Mouse (Mus musculus) liver, embryonic 13.5 days (tissue): ENCODE measurements around the gene Gins2. TPM values are rescaled to one million over a fixed set of nuclear protein-coding genes. Genes with fewer than 3 reads are reported as not detected.

Experiments
- ATAC-seq: fragments of 200-750 bp; cut with Nextera tagmentation; 2 replicates; pipeline ENCODE4 v1.8.0; 2017; ENCODE audit warnings: low read depth, mild to moderate bottlenecking, moderate number of reproducible peaks, moderate library complexity
- DNase-seq: peaks from one replicate; pipeline ENCODE4 v3.0.0; 2022
- H3K27ac ChIP-seq: fragments of 300-500 bp; sonication (generic); 2 replicates; pipeline ENCODE4 v1.5.1; 2015; ENCODE audit warnings: moderate library complexity, mild to moderate bottlenecking, inconsistent platforms
- H3K27me3 ChIP-seq: fragments of 300-500 bp; sonication (generic); 2 replicates; pipeline ENCODE4 v1.6.1; 2015; ENCODE audit warnings: mild to moderate bottlenecking, inconsistent platforms
- H3K36me3 ChIP-seq: fragments of 300-500 bp; sonication (generic); 2 replicates; pipeline ENCODE4 v1.6.1; 2015; ENCODE audit warnings: mild to moderate bottlenecking, inconsistent platforms
- H3K4me1 ChIP-seq: fragments of 300-500 bp; sonication (generic); replicated peaks from 2 replicates; pipeline ENCODE4 v1.6.1; 2015; ENCODE audit warnings: inconsistent platforms
- H3K4me2 ChIP-seq: fragments of 300-500 bp; sonication (generic); 2 replicates; pipeline ENCODE4 v1.6.1; 2015; ENCODE audit warnings: inconsistent platforms, mild to moderate bottlenecking, moderate library complexity
- H3K4me3 ChIP-seq: fragments of 300-500 bp; sonication (generic); replicated peaks from 2 replicates; pipeline ENCODE4 v1.5.1; 2015; ENCODE audit warnings: mild to moderate bottlenecking, inconsistent platforms
- H3K9ac ChIP-seq: fragments of 300-500 bp; sonication (generic); 2 replicates; pipeline ENCODE4 v1.6.1; 2015; ENCODE audit warnings: mild to moderate bottlenecking, inconsistent platforms
- H3K9me3 ChIP-seq: fragments of 300-500 bp; sonication (generic); replicated peaks from 2 replicates; pipeline ENCODE4 v1.6.1; 2016; ENCODE audit warnings: inconsistent platforms
- WGBS: fragments of 180-500 bp; shearing (Covaris S2); methylation state at CpG from one replicate; pipeline ENCODE4 v1.1.7; 2015; ENCODE audit not compliant: insufficient replicate concordance; 5-methylcytosine and 5-hydroxymethylcytosine counted together
- polyA plus RNA-seq: library from polyadenylated mRNA; unstranded; fragments of >200 nt; fragmentation: Nextera tagmentation; extraction: Ambion mirVana; gene quantifications from 2 replicates; pipeline ENCODE4 v1.2.1, GENCODE M21; 2015

The Gins2 gene
- polyA plus RNA-seq, 1 experiment from 2014 or later = 75.9 TPM

DNA sequence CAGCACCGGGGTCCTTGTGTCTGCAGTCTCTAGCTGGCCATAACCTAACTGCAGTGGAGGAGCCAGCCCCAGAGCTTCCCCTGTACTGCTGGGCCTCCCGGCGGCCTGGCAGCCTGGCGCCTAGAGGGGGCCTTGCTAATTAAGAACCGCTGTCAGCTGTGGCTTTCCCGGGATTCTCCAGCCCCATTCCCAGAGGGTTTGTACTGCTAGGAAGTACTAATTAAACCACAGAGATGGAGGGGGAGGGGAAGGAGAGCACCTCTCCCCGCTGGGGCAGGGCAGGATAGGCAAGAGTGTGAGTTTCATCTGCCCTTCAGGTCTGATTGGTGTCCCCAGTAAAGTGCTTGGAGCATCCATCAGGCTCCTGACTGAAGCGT, 25.8 kb downstream of the Gins2 start:
- peaks cover 100% of the 10 kb centered on the region for H3K36me3 ChIP-seq
- no peak overlapping the region for H3K4me2 ChIP-seq

DNA sequence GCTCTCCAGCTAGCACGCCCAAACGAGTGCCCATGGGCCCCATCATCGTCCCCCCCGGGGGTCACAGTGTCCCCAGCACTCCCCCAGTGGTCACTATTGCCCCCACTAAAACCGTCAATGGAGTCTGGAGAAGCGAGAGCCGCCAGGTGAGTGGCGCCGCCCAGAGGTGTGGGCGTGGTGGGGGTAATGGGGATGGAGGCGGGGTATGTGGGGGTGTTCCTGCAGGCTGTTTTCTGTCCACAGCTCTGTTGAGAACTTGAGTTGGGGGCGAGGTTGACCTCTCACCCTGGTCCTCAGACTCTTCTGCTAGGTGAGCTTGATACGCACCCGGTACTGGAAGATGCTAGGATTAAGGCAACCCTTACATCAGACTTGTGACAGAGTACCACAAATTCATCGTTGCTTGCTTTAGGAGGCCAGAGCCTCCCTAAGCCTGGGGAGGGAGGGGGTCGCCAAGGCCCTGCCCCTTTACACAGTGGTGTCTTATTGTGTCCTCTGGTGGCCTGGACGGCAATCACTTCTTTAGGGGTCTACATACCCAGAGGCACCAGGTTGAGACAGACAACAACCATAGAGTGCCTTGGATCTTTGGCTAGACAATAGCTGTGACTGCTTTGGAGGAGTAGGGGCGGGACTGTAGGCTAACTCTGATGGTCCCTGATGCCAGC, 26.3 kb downstream of the Gins2 start:
- Histone ChIP-seq H3K9ac (no peak overlapping the region), H3K9me3 (no peaks in the 10 kb centered on the region), H3K27me3 (no peaks in the 10 kb centered on the region), H3K36me3 (peaks cover 100% of the 10 kb centered on the region), H3K4me3 (no peak overlapping the region), H3K4me2 (no peak overlapping the region), H3K27ac (peak overlapping the region; percentile 70), H3K4me1 (peaks cover 75% of the 10 kb centered on the region)
- no peak for DNase-seq
- WGBS = 82% methylated on average over 18 of the region's 18 CpGs
- ATAC-seq = no peak

More for the DNA sequence above, 25.8 kb downstream of the Gins2 start:
- peak overlapping the region; percentile 70 for H3K27ac ChIP-seq
- no peak for DNase-seq
- 0 out of 2 replicates have a peak, but pooled peaks have one; percentile 3 for ATAC-seq
- H3K27me3 ChIP-seq = no peaks in the 10 kb centered on the region
- peaks cover 70% of the 10 kb centered on the region for H3K4me1 ChIP-seq
- H3K9me3 ChIP-seq = no peaks in the 10 kb centered on the region
- no peak overlapping the region for H3K9ac ChIP-seq
- 53% methylated on average over 8 of the region's 8 CpGs for WGBS
- no peak overlapping the region for H3K4me3 ChIP-seq

DNA sequence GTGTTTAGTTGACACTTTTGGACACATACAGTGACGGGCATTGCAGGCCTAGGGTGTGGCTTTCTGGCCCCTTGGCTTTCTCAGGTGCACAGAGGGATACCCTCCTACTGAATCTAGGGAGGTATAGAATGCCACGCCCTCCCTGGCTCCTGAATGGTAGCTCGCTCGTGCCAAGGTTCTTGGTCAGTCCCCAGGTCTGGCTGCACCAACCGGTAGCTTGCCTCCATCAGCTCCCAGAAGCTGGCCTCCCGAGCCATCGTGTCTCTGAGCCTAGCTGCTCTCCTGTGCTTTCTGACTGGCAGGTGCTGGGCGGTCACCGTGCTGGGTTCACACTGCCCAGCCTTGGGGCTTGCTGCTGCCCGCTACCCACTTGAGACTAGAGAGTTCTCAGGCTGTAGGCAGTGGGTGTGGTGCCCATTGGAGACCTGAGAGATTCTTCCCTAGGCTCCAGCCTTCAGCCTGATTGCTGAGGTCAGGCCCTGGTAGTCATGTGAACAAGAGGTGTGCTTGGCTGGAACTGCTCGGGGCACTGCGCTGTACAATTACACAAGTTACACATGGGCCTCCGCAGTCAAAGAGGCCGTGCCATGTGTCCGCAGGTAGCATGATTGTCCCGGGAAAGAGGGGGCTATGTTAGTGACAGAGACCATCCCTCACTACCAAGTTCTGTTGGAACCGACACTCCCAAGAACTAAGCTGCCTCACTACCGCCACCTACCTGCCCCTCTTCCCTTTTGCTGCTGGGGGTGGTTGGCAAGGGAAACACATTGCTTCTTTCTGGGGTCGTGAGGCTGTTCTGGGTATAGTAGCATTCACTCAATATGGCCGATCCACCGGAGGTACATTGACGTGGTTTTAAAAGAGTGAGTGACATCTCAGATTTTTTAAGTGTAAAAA, 27.3 kb downstream of the Gins2 start:
- no peaks in the 10 kb centered on the region for H3K9me3 ChIP-seq
- WGBS = 76% methylated on average over 22 of the region's 22 CpGs
- H3K4me2 ChIP-seq = no peak overlapping the region
- peak overlapping the region; percentile 70; the same call in 1 of the 2 replicates for H3K27ac ChIP-seq
- DNase-seq = no peak
- H3K4me3 ChIP-seq = no peak overlapping the region
- no peaks in the 10 kb centered on the region for H3K27me3 ChIP-seq
- H3K9ac ChIP-seq = no peak overlapping the region
- peaks cover 85% of the 10 kb centered on the region for H3K4me1 ChIP-seq
- H3K36me3 ChIP-seq = peaks cover 100% of the 10 kb centered on the region
- ATAC-seq = no peak

DNA sequence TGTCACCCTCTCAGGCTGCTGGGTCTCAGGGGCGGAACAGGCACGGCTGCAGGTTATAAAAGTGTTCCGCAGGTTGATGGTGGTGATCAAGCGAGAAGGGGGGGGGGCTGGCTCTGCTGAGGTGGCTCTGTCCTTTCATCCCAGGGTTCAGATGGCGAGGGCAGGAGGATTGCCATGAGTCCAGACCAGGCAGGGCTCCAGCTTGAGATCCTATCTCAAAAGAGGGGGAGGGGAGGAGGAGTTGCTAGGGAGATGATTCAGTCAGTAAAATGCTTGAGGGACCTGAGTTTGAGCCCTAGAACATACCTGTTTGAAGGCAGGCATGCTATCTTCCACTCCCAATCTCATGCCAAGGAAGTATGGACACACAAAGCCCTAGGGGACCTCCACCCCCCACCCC, 28.6 kb downstream of the Gins2 start:
- peaks cover 100% of the 10 kb centered on the region for H3K36me3 ChIP-seq
- ATAC-seq = no peak
- WGBS = 87% methylated on average over 5 of the region's 5 CpGs
- no peak overlapping the region for H3K4me3 ChIP-seq
- DNase-seq = no peak
- H3K4me1 ChIP-seq = peaks cover 97% of the 10 kb centered on the region
- peak overlapping the region; percentile 13; the same call in 1 of the 2 replicates for H3K27ac ChIP-seq
- H3K9ac ChIP-seq = no peak overlapping the region
- H3K27me3 ChIP-seq = no peaks in the 10 kb centered on the region
- no peak overlapping the region for H3K4me2 ChIP-seq
- H3K9me3 ChIP-seq = no peaks in the 10 kb centered on the region

DNA sequence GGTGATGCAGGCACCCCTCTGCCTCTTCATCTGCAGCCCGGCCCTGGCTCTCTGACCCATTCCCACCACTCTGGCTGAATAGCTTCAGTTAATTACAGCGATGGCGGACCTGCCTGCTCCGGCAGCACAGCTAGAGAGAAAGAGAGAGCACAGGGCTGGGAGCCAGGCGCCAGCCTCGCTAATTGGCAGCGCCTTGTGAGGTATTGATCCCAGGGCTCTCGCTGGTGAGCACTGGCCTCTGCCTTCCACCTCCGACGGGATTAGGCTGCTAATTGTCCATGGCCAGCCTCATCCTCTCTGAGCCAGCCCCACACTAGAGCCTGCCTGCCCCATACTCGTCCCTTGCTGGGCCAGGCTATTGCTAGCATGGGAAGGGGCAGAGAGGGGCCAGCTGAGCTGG, 29.4 kb downstream of the Gins2 start:
- DNase-seq (no peak), ATAC-seq (no peak)
- no peak overlapping the region for H3K4me3 ChIP-seq
- H3K4me1 ChIP-seq = peaks cover 98% of the 10 kb centered on the region
- H3K9ac ChIP-seq = no peak overlapping the region
- H3K27ac ChIP-seq = no peak overlapping the region
- H3K9me3 ChIP-seq = no peaks in the 10 kb centered on the region
- H3K4me2 ChIP-seq = no peak overlapping the region
- 73% methylated on average over 11 of the region's 11 CpGs for WGBS
- peaks cover 100% of the 10 kb centered on the region for H3K36me3 ChIP-seq
- no peaks in the 10 kb centered on the region for H3K27me3 ChIP-seq

DNA sequence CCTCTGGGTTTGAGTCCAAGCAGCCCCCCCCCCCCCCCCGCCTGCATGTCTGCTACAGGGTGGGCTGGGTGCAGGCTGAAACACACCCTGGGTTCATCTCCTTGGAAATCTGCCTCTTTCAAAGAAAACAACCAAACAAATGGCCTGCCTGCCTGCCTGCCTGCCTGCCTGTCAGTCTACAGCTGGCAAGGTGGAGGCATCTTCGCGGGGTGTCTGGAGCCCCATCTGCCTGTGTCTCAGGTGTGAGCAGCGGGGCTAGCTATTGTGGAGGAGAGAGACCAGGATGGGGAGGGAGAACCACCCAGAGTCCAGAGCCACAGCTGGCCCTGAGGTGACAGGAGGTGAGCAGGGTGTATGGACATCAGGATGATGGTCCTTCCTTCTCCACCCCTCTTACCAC, 30.9 kb downstream of the Gins2 start:
- H3K27me3 ChIP-seq = no peaks in the 10 kb centered on the region
- H3K4me2 ChIP-seq = no peak overlapping the region
- H3K36me3 ChIP-seq = peaks cover 100% of the 10 kb centered on the region
- H3K4me3 ChIP-seq = no peak overlapping the region
- H3K9me3 ChIP-seq = no peaks in the 10 kb centered on the region
- 81% methylated on average over 4 of the region's 4 CpGs for WGBS
- H3K4me1 ChIP-seq = peaks cover 98% of the 10 kb centered on the region
- H3K27ac ChIP-seq = no peak overlapping the region
- no peak for ATAC-seq
- DNase-seq = no peak
- no peak overlapping the region for H3K9ac ChIP-seq

DNA sequence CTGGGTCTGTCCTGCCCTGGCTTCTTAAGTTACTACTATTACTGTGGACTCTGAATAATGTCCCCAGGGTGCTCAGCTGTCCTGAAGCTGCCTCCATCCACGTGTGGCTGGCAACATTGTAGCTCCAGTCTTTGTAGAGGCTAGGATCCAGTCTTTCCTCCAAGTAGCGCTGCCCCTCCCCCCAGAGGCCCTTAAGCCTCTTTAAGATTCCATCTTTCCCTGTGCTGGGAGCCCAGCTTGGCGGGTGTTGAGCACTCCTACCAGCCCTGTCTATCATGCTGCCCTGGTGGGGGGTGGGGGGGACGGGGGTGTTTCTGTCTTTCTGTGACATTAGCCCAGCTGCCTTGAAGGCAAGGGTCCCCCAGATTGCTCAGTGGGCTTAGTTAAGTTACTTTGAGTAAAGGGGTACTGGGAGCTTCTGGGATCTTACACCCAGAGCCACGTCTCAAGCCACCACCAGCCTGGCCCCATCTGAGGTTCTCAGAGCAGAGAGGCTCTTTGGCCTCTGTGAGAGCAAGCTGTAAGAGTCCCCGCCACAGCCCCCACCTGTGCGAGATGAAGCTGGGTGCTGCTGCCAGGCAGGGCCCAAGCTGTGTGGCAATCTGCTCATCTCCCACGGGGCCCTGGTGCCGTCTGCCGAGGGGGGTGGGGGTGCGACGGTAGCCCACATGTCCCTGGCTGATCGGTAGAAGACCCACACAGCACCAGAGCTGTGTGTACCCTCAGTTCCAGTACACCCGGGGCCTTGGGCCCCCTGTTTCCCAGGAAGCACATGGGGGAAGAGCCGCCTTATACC, 31.7 kb downstream of the Gins2 start:
- Histone ChIP-seq H3K9me3 (no peaks in the 10 kb centered on the region), H3K9ac (no peak overlapping the region), H3K27ac (peak overlapping the region; percentile 47; the same call in 1 of the 2 replicates), H3K27me3 (no peaks in the 10 kb centered on the region), H3K36me3 (peaks cover 99% of the 10 kb centered on the region), H3K4me2 (no peak overlapping the region), H3K4me1 (peaks cover 96% of the 10 kb centered on the region), H3K4me3 (no peak overlapping the region)
- 69% methylated on average over 15 of the region's 15 CpGs for WGBS
- ATAC-seq (no peak), DNase-seq (no peak)

DNA sequence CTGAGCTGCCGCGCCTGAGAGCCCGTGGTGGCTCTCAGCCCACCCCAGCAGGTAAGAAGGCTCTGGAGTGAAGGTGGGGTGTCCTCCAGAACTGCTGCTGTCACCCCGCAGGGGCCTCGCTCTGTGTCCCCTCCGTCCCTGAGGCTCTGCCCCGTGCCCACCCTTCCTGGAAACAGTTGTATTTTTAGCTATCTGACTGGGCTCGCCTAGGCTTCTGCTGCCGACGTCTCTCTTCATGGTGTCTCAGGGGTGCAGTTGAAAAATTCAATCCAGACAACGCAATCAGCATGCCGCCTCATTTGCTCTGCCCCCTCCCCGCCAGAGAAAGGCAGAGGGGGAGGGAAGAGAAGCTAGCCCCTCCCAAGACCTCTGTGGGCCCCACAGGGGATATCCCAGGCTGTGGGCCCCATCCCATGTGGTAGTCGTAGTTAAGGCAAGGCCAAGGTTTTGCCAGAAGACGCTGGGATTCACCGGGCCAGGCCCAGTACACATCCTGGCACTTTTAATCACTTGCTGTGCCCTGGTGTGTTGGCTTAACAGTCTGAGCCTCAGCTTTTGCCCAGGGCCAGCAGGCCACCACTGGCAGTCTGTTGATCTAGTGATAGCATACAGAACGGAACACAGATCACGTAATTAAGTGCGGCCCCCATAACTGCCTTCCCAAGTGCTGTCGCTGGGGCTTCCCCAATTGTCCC, 32.8 kb downstream of the Gins2 start:
- DNase-seq (no peak), ATAC-seq (0 out of 2 replicates have a peak, but pooled peaks have one; percentile 11)
- no peaks in the 10 kb centered on the region for H3K9me3 ChIP-seq
- peak overlapping the region; percentile 26; the same call in 1 of the 2 replicates for H3K4me2 ChIP-seq
- peak overlapping the region; percentile 41; the same call in 1 of the 2 replicates for H3K9ac ChIP-seq
- H3K36me3 ChIP-seq = peaks cover 97% of the 10 kb centered on the region
- no peak overlapping the region for H3K4me3 ChIP-seq
- no peaks in the 10 kb centered on the region for H3K27me3 ChIP-seq
- 42% methylated on average over 20 of the region's 20 CpGs for WGBS
- H3K27ac ChIP-seq = peak overlapping the region; percentile 47
- peaks cover 96% of the 10 kb centered on the region for H3K4me1 ChIP-seq

DNA sequence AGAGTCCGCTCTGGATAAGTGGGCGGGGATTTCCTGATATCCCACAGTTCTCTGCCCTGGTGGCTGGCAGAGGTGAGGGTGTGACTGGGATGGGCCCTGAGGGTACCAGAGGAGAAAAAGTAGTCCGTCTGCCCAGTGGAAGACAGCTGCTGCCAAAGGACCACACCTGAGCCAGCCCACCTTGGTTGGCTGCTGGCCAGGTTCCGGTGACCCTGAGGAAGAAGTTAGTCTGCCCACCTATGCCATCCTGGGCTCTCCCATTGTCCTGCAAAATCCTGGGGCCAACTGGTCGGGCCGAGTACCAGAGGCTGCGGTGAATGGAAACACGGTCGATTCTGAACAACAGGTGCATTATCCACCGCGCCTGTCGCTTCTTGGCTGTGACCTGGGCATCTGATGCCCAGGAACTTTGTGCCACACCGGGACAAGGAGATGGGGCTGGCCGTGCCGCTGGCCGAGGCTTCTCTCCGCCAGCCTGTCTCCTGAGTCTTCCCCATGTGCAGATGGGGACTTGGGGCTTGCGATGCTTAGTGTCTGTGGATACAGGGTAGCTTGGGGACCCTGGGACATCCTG, 34.6 kb downstream of the Gins2 start:
- Histone ChIP-seq H3K4me2 (no peak overlapping the region), H3K36me3 (peaks cover 95% of the 10 kb centered on the region), H3K27me3 (no peaks in the 10 kb centered on the region), H3K4me3 (no peak overlapping the region), H3K27ac (no peak overlapping the region; the same call in 1 of the 2 replicates), H3K4me1 (peaks cover 97% of the 10 kb centered on the region), H3K9ac (no peak overlapping the region), H3K9me3 (no peaks in the 10 kb centered on the region)
- 91% methylated on average over 18 of the region's 18 CpGs for WGBS
- no peak for ATAC-seq
- no peak for DNase-seq

DNA sequence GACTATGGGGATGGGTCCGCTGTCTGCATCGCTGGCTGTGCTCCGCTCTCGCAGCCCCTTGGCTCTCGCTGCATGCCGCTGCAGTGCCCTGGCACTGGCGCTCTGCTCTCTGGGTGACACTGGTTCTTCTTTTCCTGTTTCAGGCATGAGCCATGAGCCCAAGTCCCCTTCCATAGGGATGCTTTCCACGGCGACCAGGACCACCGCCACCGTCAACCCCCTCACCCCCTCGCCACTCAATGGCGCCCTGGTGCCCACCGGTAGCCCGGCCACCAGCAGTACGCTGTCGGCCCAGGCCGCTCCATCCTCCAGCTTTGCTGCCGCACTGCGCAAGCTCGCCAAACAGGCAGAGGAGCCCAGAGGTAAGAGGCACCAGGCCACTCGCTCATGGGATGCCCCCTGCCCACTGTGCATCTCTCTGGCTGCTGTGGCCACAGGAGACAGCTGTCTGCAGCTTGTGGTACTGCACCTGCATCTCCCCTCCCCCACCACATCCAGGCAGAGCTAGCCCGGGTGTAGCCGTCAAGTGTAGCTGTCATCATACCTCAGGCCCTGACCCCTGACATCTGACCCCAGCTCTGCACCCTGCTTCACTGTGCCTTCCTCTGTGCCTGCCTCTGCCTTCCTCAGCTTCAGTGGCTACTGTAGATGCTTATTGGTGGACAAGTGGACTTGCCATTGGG, 35.5 kb downstream of the Gins2 start:
- H3K27me3 ChIP-seq = no peaks in the 10 kb centered on the region
- no peak overlapping the region for H3K27ac ChIP-seq
- H3K36me3 ChIP-seq = peaks cover 94% of the 10 kb centered on the region
- DNase-seq = no peak
- no peak overlapping the region for H3K4me3 ChIP-seq
- H3K4me2 ChIP-seq = no peak overlapping the region
- no peak overlapping the region for H3K9ac ChIP-seq
- H3K9me3 ChIP-seq = no peaks in the 10 kb centered on the region
- WGBS = 91% methylated on average over 23 of the region's 24 CpGs
- no peak for ATAC-seq
- peaks cover 97% of the 10 kb centered on the region for H3K4me1 ChIP-seq
